Mouse (Mus musculus): ENCODE results near the gene Gm28042.

DNA sequence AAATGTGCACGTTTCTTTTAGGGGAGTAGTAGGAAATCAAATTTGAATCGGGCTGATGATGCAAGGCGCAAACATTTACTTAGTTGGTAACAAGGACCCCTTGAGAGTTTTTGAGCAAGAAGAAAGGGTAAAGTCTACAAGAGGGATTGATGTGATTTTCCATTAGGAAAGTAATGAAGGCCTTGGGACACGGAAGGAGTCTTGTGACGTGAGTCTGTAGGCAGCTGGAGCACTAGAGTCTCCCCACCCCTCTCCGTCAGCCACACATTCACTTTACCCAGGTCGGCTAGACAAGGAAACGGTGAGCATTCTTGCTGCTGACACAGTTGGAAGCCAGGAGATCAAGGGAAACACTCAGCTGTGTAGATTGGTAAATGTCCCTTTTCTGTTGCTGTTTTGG, 41.4 kb upstream of the Gm28042 start:
- TF ChIP-seq MAFK (IDR thresholded peaks at IDR 0.05; ENCODE audit: insufficient read depth, low read depth, low read length) (no peak), CHD2 (IDR thresholded peaks at IDR 0.05; ENCODE audit: low read depth, low read length) (no peak), HCFC1 (IDR thresholded peaks at IDR 0.05; ENCODE audit: borderline replicate concordance, insufficient read depth, low read length) (no peak), ZC3H11A (IDR thresholded peaks at IDR 0.05; ENCODE audit: borderline replicate concordance, low read depth, low read length) (no peak), ZNF384 (IDR thresholded peaks at IDR 0.05; ENCODE audit: low read depth, low read length) (no peak)

All from ES-E14 (cell line).